Mouse (Mus musculus): Measurements from ENCODE around the gene Aco2. TPM values are rescaled to one million over a fixed set of nuclear protein-coding genes. Genes with fewer than 3 reads are reported as not detected.

Gene Aco2
- polyA plus RNA-seq, 1 experiment from 2014 or later, result 252 TPM

- no peak overlapping the region for H3K4me3 ChIP-seq
- no peak for ATAC-seq (ENCODE audit: low read depth)
- no peaks in the 10 kb centered on the region for H3K27me3 ChIP-seq
- H3K36me3 ChIP-seq, result peaks cover 51% of the 10 kb centered on the region
- no peak overlapping the region for H3K27ac ChIP-seq (replicated peaks)
- 88% methylated on average over 5 of the region's 5 CpGs for WGBS
- H3K4me1 ChIP-seq (replicated peaks), result no peaks in the 10 kb centered on the region; the same call in 1 of the 2 replicates
- no peak overlapping the region for H3K9ac ChIP-seq
- no peaks in the 10 kb centered on the region for H3K9me3 ChIP-seq
- H3K4me2 ChIP-seq, result no peak overlapping the region
Measured at GRCm38 (mm10) chr15:81847861-81848260, 24.2 kb upstream of the Aco2 start.

DNA sequence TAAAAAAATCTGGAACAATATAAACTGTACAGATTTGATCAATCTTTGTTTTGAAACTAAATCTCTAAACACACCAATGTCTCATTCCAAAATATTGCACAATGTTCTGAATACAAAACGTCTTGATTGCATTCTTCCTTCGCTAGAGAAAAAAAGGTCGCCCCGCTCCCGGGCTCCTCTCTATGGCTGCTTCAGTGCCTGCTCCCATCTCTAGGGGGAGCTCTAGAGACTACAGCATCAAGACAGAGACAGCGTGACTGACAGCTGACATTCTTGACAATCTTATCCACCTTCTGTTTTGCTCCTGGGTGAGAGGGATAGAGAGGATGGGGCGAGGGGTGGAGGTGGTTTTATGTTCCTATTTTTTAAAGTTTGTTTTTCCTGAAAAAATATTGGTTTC, 23.8 kb upstream of the Aco2 start:
- ATAC-seq (ENCODE audit: low read depth), result no peak
- H3K36me3 ChIP-seq, result peaks cover 51% of the 10 kb centered on the region

GRCm38 (mm10) chr15:81849104-81849503, 23.0 kb upstream of the Aco2 start:
- Histone ChIP-seq H3K36me3 (peaks cover 51% of the 10 kb centered on the region), H3K27ac (replicated peaks) (no peak overlapping the region), H3K27me3 (no peaks in the 10 kb centered on the region), H3K9me3 (no peaks in the 10 kb centered on the region), H3K4me2 (no peak overlapping the region), H3K4me1 (replicated peaks) (no peaks in the 10 kb centered on the region; the same call in 1 of the 2 replicates), H3K4me3 (no peak overlapping the region), H3K9ac (no peak overlapping the region)
- peak; percentile 17; the same call in 1 of the 2 replicates for ATAC-seq (ENCODE audit: low read depth)
- 88% methylated on average over 9 of the region's 9 CpGs for WGBS

More for the DNA sequence above, 23.8 kb upstream of the Aco2 start:
- no peak overlapping the region for H3K9ac ChIP-seq
- 55% methylated on average over 7 of the region's 7 CpGs for WGBS
- H3K4me1 ChIP-seq (replicated peaks), result no peaks in the 10 kb centered on the region; the same call in 1 of the 2 replicates
- H3K4me2 ChIP-seq, result no peak overlapping the region
- no peak overlapping the region for H3K27ac ChIP-seq (replicated peaks)
- H3K4me3 ChIP-seq, result no peak overlapping the region
- H3K9me3 ChIP-seq, result no peaks in the 10 kb centered on the region
- no peaks in the 10 kb centered on the region for H3K27me3 ChIP-seq

- Histone ChIP-seq H3K36me3 (peaks cover 51% of the 10 kb centered on the region), H3K9me3 (no peaks in the 10 kb centered on the region), H3K27me3 (no peaks in the 10 kb centered on the region), H3K4me1 (replicated peaks) (peaks cover 12% of the 10 kb centered on the region), H3K4me2 (no peak overlapping the region), H3K4me3 (no peak overlapping the region), H3K27ac (replicated peaks) (no peak overlapping the region), H3K9ac (no peak overlapping the region)
- WGBS, result 87% methylated on average over 14 of the region's 14 CpGs
- no peak for ATAC-seq (ENCODE audit: low read depth)
Measured at GRCm38 (mm10) chr15:81850718-81851117, 21.4 kb upstream of the Aco2 start.

- 96% methylated on average over 15 of the region's 15 CpGs for WGBS
- ATAC-seq (ENCODE audit: low read depth), result no peak
- H3K4me2 ChIP-seq, result no peak overlapping the region
- H3K9me3 ChIP-seq, result no peaks in the 10 kb centered on the region
- no peak overlapping the region for H3K27ac ChIP-seq (replicated peaks)
- H3K9ac ChIP-seq, result no peak overlapping the region
- peaks cover 51% of the 10 kb centered on the region for H3K36me3 ChIP-seq
- H3K27me3 ChIP-seq, result no peaks in the 10 kb centered on the region
- H3K4me1 ChIP-seq (replicated peaks), result peaks cover 15% of the 10 kb centered on the region
- H3K4me3 ChIP-seq, result no peak overlapping the region
Measured at GRCm38 (mm10) chr15:81851375-81851774, 20.7 kb upstream of the Aco2 start.

DNA sequence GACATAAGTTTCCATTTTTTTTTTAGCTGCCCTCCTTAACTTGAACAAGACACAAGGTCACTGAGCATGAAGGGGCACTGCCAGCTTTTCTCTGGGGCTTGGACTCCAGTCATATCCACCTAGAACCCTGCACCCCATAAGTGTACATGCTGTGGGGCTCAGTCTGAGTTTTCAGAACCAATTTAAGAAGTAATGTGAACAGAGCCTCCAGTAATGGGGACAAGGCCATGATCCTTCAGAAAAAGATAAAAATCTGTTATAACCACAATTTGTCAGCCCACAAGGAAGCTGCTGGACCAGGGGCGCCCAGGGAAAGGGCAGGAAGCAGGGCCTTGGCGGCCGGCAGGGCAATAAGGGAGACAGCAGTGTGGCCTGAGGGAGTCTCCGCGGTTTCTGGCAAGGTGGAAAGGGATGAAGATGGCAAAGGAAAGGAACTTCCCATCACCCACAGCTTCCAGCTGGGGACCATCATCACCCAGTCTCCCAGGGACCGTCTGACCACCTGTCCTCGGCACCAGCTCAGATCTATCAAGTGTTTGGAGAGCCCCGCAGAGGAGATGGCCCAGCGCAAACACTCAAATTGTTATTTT, 19.6 kb upstream of the Aco2 start:
- WGBS, result 90% methylated on average over 9 of the region's 9 CpGs
- peaks cover 27% of the 10 kb centered on the region for H3K4me1 ChIP-seq (replicated peaks)
- no peak for ATAC-seq (ENCODE audit: low read depth)

GRCm38 (mm10) chr15:81853081-81853480, 19.0 kb upstream of the Aco2 start:
- Histone ChIP-seq H3K27me3 (no peaks in the 10 kb centered on the region), H3K9me3 (no peaks in the 10 kb centered on the region), H3K36me3 (peaks cover 36% of the 10 kb centered on the region), H3K4me1 (replicated peaks) (peaks cover 27% of the 10 kb centered on the region), H3K4me3 (no peak overlapping the region), H3K27ac (replicated peaks) (no peak overlapping the region), H3K9ac (no peak overlapping the region), H3K4me2 (no peak overlapping the region)
- ATAC-seq (ENCODE audit: low read depth), result no peak
- 91% methylated on average over 7 of the region's 7 CpGs for WGBS

More for the DNA sequence above, 19.6 kb upstream of the Aco2 start:
- Histone ChIP-seq H3K9ac (no peak overlapping the region; the same call in 1 of the 2 replicates), H3K4me2 (no peak overlapping the region), H3K27ac (replicated peaks) (no peak overlapping the region), H3K4me3 (no peak overlapping the region), H3K36me3 (peaks cover 41% of the 10 kb centered on the region), H3K9me3 (no peaks in the 10 kb centered on the region), H3K27me3 (no peaks in the 10 kb centered on the region)

DNA sequence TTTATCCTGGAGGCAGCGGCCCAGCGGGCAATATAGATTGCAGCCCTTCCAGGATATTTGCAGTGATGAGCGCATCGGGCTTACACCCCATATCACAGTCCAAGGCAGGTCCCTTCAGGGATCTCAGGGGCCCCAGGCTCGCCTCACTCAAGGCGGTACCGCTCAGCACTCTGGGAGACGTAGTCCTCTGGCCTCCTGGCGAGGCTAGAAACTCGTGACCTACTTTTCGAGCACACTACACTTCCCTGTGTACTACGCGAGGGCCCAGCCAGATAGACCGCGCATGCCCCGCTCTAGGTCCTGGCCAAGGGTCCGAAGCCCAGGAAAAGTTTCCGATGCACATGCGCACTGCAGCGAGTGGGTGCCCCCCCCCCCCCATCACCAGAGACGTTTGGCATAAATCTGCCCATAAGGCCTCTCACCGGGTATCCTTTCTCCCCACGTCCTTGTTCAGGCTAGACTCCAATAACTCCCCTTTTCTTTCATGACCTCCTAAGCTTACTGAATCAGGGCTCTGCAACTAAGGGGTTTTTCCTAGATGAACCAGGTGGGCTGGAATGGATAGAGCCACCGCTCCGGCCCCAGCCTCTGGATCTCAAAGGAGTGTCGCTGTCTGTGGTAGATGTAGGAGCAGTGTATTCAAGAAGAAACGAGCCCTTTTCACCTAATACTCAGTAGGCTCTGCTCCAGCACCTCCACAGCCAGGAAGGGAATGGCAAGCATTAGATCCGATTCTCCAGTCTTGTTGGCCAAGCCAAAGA, 15.9 kb upstream of the Aco2 start:
- Histone ChIP-seq H3K36me3 (peaks cover 11% of the 10 kb centered on the region), H3K4me1 (replicated peaks) (peaks cover 41% of the 10 kb centered on the region), H3K27me3 (no peaks in the 10 kb centered on the region), H3K27ac (replicated peaks) (peak overlapping the region; percentile 96), H3K4me2 (peak overlapping the region; percentile 94), H3K4me3 (peak overlapping the region; percentile 92), H3K9me3 (no peaks in the 10 kb centered on the region), H3K9ac (peak overlapping the region; percentile 90)
- under 1% methylated on average over 28 of the region's 28 CpGs for WGBS
- ATAC-seq (ENCODE audit: low read depth), result peak; percentile 86

GRCm38 (mm10) chr15:81856938-81857723, 15.0 kb upstream of the Aco2 start:
- H3K9ac ChIP-seq, result peak overlapping the region; percentile 90
- H3K27me3 ChIP-seq, result no peaks in the 10 kb centered on the region
- H3K9me3 ChIP-seq, result no peaks in the 10 kb centered on the region
- peak overlapping the region; percentile 94 for H3K4me2 ChIP-seq
- no peak for ATAC-seq (ENCODE audit: low read depth)
- peak overlapping the region; percentile 92 for H3K4me3 ChIP-seq
- H3K4me1 ChIP-seq (replicated peaks), result peaks cover 41% of the 10 kb centered on the region
- 2% methylated on average over 14 of the region's 14 CpGs for WGBS
- H3K36me3 ChIP-seq, result peaks cover 2% of the 10 kb centered on the region; the same call in 1 of the 2 replicates
- peak overlapping the region; percentile 96 for H3K27ac ChIP-seq (replicated peaks)

DNA sequence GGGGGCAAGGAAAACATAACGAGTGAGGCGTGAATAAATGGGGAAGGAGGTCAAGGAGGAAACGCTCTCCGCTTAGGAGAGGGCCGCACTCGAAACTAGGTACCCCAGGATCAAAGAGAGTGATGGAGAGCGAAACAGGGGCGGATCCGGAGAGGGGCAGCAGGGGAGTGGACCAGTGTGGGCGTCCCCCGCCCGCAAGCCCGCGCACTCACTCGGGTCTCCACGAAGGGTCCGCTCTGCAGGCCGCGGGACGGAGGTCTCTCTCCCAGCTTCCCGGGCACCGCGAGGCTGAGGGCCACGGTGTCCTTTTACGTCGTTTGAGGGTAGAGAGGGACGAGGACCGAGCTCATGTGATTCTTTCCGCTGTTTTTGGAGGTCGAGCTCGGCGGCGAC, 14.4 kb upstream of the Aco2 start:
- WGBS, result under 1% methylated on average over 33 of the region's 33 CpGs
- Histone ChIP-seq H3K9me3 (no peaks in the 10 kb centered on the region), H3K4me2 (peak overlapping the region; percentile 94), H3K4me1 (replicated peaks) (peaks cover 41% of the 10 kb centered on the region), H3K36me3 (no peaks in the 10 kb centered on the region), H3K27me3 (no peaks in the 10 kb centered on the region), H3K9ac (peak overlapping the region; percentile 90), H3K27ac (replicated peaks) (peak overlapping the region; percentile 96), H3K4me3 (peak overlapping the region; percentile 92)
- no peak for ATAC-seq (ENCODE audit: low read depth)

DNA sequence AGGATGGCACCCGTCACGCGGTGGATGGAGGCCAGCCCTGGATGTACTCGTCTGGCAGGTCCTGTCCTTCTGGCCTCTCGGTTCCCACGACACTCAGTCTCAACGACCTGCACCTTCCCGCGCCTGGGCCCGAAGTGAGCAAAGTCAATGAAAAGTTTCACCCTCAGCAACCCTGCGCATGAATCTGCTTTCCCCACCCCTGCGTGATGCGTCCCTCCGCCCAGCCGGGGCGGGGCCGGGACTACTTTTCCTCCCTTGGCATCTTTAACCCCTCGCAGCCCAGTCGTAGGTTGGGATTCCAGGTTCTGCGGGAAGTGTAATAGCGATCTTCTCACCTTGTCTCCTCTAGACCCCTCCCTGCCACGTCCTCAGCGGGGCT, 14.0 kb upstream of the Aco2 start:
- H3K4me1 ChIP-seq (replicated peaks), result peaks cover 41% of the 10 kb centered on the region
- H3K27me3 ChIP-seq, result no peaks in the 10 kb centered on the region
- H3K4me3 ChIP-seq, result peak overlapping the region; percentile 92
- WGBS, result under 1% methylated on average over 23 of the region's 23 CpGs
- H3K36me3 ChIP-seq, result no peaks in the 10 kb centered on the region
- no peaks in the 10 kb centered on the region for H3K9me3 ChIP-seq
- peak overlapping the region; percentile 96 for H3K27ac ChIP-seq (replicated peaks)
- peak overlapping the region; percentile 90 for H3K9ac ChIP-seq
- ATAC-seq (ENCODE audit: low read depth), result 0 out of 2 replicates have a peak, but pooled peaks have one; percentile 2
- H3K4me2 ChIP-seq, result peak overlapping the region; percentile 94

All from neural tube, embryonic 13.5 days (tissue).